Mouse (Mus musculus) bone marrow macrophage, adult 2 months (primary cell): ENCODE results near the gene Dpep2nb.

ENCODE experiments used
- CTCF ChIP-seq: IDR thresholded peaks from 2 replicates; pipeline ENCODE4 v1.5.1; 2012; ENCODE audit warnings: low read depth, mild to moderate bottlenecking, low read length, moderate library complexity
- POLR2A ChIP-seq: IDR thresholded peaks from 2 replicates; pipeline ENCODE4 v1.6.1; 2012; ENCODE audit warnings: mild to moderate bottlenecking, low read depth, low read length, borderline replicate concordance

DNA sequence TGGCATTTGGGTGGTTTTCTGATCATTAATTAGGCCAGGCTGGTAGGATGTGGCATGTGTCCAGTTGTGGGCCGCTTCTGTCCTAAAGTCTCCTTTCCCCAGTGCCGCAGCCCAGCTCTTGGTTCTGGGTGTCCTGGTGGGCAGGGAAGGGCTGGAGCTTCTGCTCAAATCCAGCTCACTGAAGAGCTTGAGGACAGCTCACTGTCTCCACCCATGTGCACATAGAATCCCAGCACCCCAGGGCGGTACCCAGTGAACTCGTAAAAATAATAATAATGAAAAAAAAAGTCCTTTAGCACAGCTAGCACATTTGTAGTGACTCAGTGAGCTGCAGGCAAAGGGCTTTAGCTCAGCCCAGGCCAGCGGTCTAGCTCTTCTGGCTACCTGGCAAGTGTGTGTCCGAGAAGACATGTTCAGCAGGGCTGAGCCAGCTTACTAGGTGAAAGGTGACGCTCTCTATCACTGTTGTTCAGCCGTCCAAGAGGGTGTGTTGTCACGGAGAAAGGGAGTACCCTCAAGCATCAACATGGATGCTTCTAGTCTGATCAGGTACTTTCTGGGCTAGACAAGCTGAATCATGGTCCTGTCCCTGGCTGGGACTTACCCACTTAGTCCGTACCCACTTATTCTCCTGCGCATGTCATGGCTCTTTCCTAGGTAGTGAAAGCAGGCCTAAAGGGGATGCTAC lies 41.2 kb upstream of the Dpep2nb start:
- no peak for TF ChIP-seq CTCF
- TF ChIP-seq POLR2A, result no peak
